Mouse (Mus musculus): ENCODE results near the gene Spata33. TPM values are rescaled to one million over a fixed set of nuclear protein-coding genes. Genes with fewer than 3 reads are reported as not detected.
"Not testable (repeated sequence)": the region's sequence is repeated elsewhere in the genome, so short reads cannot be mapped to it uniquely, and the experiment has no call there.

The Spata33 gene
- total RNA-seq (2015; ENCODE audit: low replicate concordance) (not detected in 2 replicates), total RNA-seq (2017; ENCODE audit: low replicate concordance) (not detected in 2 replicates)

DNA sequence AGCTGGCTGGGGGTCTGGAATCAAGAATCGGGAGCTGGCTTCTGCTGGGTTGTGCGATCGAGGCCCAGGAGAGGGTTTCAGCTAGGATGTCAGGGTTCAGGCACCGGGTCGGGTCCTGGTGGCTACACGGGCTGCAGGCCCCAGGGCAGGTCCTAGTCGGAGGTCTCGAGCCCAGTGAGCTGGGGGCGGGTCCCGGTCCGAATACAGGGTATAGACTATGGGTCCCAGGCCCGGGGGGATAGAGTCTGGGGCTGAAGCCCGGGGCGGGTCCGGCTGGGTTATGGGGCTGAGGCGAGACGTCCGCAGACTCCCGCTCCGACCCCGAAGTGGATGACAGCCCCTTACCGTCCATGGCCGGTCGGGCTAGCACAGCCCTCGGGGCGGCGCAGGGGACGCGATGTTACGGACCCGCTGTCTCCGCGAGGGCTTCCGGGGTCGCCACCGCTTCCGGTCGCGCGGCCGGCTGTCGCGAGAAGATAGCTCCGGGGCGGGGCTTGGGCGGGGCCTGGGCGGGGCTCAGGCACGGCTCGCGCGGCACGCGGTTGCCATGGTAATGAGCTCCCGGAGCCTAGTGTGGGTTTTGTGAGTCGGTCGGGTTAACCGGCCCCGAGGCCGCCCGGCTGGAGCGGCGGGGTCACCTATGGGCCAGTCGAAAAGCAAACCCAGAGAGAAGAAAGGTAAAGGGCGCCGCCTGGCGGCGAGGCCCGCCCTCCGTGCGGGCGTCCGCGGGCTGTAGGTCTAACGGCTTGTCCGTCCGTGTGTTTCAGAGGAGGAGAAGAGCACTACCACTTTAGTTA, at the start of gene Spata33, which contains the start of gene Chmp1a:
TSS of gene Spata33 (plus strand) at position 512 of the 797 bp plus-strand sequence.
TSS of gene Chmp1a (minus strand) at position 443 of the 797 bp plus-strand sequence.
- ATAC-seq (replicated peaks; ENCODE audit: low FRiP score, poor library complexity, severe bottlenecking) = peak; percentile 85

DNA sequence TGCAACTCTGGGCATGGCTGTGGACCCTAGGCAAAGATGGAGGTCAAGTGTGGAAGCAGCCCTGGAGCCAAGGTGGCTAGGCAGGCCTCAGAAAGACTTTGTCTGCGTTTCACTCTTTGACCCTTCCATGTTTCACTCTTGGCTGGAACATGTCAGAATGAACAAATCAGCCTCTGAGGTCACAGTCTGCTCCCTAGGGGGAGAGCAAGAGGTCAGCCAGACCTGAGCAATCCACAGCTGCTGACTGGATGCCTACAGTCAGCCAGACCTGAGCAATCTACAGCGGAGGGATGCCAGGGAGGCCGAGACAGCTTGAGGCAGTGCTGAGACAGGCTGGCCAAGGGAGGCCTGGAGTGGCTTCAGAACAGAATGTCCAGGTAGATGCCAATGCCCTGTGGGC, 31.2 kb upstream of the Spata33 start:
- ATAC-seq (replicated peaks; ENCODE audit: low FRiP score, poor library complexity, severe bottlenecking) = no peak

DNA sequence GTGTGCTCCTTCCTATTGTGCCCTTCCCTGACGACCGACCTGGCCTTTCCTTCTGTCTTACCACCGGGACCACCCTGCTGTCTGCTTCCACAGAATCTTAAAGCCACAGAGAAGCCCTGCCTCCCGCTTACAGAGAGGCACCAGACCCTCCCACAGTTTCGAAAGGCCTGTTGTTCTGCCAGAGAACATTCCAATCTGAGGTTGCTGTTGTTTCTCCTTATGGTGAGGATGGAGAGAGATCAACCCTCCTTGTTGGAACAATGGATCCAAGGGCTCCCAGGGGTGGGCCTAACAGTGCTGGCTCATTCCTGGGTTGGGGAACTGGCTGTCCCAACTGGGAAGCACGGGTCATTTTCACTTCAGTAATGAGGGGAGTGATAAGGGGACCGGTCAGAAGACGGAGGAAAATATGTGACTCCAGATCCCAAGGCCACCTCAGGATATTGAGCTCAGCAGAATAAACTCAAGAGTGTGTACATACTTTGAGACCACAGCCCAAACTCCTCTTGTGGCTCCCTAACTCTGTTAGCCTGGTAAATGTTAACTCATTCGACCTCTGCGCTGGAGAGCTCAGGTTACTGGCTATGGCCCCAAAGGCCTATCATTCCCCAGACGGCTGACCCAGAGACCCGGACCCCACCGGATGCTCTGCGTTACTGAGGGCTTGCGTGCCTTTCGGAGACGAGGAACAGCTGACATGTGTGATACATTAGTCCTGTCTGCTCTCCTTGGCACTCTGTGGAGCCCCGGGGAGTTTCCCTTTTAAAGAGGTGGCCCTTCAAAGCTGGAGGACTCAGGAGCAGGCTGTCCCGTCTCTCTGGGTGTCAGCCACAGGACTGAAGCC, 26.8 kb upstream of the Spata33 start, which contains the start of gene Dpep1:
TSS of gene Dpep1 (plus strand) at position 677 of the 844 bp plus-strand sequence.
- no peak for ATAC-seq (replicated peaks; ENCODE audit: low FRiP score, poor library complexity, severe bottlenecking)

DNA sequence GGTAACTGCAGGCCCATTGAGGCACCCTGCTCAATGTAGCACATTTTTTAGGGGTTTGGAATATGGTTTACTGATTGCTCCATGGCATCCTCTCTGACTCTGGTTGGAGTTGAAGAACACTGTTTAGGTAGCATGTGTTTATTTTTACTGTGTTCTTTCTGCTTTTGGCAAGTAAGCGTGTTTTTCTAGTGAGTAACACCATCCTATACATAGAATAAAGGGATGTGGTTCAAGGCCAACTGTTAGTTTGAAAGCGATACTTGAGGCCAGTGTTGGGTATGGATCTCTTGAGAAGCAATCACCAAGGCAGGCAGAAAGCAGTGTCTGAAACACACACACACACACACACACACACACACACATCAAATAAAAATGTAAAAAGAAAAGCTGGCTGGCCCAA, 24.6 kb upstream of the Spata33 start:
- ATAC-seq (replicated peaks; ENCODE audit: low FRiP score, poor library complexity, severe bottlenecking) = no peak

DNA sequence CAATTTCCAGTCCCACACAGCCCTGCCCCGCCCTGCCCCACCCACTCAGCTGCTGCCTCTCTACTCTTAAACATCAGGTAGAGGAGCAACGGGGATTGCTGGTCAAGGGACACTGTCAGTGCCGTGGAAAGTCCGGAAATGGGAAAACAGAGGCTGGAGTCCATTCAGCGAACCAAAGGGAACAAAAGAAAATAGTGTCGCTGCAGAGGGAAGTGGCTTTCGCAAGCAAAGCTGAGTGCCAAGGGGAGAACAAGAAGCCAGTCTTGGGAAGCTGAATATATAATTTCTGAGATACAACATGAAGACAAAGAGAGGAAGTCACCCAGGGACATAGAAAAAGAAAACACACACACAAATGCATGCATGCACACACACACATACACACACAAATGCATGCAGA, 23.8 kb upstream of the Spata33 start:
- ATAC-seq (replicated peaks; ENCODE audit: low FRiP score, poor library complexity, severe bottlenecking) = no peak

DNA sequence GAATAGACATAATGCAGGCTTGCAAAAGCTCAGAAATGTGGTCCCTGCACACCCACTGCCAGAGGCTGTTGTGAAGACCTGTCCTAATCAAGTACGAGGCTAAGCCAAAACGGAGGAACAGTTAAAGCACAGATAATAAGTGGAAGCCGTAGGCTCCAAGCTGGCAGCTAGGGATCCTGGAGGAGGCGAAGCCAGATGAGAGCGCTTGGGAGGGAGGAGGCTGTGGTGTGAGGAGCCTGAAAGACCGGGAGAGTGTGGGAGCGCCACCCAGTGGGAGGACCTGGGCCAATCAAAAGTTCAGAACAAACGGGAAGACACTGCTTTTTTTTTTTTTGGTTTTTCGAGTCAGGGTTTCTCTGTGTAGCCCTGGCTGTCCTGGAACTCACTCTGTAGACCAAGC, 22.0 kb upstream of the Spata33 start:
- no peak for ATAC-seq (replicated peaks; ENCODE audit: low FRiP score, poor library complexity, severe bottlenecking)

DNA sequence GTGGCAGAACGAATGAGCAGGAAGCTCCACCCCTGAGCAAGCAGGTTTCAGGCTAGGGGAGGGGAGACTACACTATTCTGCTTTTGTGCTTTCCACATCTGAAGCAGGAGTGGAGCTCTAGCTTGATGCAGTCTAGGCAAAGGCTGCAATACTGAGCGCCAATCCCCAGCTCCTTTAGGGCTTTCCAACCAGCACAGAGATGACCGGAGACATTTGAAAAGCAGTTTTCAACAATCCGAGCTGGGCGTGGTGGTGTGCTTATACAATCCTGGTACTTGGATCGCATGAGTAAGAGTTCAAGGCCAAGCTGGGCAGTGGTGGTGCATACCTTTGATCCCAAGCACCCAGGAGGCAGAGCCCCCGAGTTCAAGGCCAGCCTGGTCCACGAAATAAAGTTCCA, 20.7 kb upstream of the Spata33 start:
- no peak for ATAC-seq (replicated peaks; ENCODE audit: low FRiP score, poor library complexity, severe bottlenecking)

DNA sequence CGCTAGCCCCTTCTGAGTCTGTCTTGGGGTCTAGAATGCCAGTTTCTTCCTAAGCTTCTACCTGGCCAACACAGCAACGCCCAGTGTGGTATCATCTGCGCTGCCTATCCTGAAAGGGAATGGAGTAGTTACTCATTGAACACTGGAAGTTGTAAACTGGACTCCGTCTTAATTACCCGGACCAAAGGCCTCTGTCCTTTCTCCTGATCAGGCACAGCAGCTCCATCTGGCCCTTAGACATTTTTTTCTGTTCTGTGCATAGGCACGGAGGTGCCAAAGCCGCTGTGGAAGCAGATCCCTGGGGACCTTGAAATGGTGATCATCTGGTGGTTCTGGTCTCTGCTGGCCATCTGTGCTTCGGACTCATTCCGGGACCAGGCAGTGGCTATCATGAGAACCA, 18.9 kb upstream of the Spata33 start:
- ATAC-seq (replicated peaks; ENCODE audit: low FRiP score, poor library complexity, severe bottlenecking) = no peak

DNA sequence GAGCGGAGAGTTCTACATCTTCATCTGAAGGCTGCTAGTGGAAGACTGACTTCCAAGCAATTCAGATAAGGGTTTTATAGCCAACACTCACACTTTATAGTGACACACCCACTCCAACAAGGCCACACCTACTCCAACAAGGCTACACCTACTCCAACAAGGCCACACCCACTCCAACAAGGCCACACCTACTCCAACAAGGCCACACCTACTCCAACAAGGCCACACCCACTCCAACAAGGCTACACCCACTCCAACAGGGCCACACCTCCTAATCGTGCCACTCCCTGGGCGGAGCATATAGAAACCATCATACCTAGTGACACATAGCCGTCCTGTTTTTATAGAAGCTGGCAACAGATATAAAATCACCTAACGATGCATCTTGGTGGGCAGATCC, 15.6 kb upstream of the Spata33 start:
- 0 out of 2 replicates have a peak, but pooled peaks have one; percentile 43 for ATAC-seq (replicated peaks; ENCODE audit: low FRiP score, poor library complexity, severe bottlenecking)

DNA sequence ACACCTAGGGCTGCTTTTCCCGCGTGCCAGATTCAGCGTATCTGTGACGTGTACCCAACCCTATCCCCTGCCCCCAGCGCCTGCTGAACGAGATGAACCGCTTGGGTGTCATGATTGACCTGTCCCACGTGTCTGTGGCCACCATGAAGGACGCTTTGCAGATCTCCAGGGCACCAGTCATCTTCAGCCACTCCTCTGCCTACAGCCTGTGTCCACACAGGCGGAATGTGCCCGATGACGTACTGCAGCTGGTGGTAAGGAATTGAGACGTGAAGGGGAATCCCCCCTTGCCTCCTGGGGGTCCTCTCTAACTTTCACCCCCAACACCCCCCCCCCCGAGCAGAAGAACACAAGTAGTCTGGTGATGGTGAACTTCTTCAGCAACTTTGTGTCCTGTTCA, 12.8 kb upstream of the Spata33 start:
- no peak for ATAC-seq (replicated peaks; ENCODE audit: low FRiP score, poor library complexity, severe bottlenecking)

DNA sequence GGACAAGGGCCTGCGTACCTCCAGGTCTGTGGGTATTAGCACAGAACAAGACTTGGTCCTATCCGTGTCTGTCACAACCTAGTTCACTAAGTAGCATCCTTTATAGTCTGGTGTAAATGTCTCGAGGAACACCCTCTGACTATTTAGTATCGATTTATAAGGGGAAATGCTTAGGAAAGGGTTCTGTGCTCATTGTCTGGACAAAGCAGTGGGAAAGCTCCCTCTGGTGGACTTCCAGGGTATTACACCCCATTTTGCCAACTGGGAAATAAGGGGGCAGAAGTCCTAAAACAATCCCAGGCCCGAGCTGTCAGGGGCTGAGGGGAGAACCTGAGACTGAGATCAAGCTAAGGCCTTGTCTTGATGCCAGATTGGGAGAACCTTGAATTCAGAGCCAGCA, 10.3 kb upstream of the Spata33 start:
- ATAC-seq (replicated peaks; ENCODE audit: low FRiP score, poor library complexity, severe bottlenecking) = peak; percentile 59

DNA sequence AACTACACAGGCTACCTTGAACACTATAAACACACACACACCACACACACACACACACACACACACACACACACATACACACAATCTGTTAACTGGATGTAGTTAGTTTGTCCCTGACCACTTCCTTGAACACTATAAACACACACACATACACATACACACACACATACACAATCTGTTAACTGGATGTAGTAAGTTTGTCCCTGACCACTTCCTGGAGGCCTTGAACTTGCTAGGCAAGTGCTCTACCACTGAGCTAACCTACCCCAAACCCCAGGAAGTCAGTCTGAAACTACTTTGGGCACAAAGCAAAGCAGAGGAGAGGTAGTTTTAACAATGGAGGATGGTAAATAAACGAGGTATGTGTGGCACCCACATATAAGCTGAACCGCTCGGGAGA, 9.1 kb upstream of the Spata33 start:
- ATAC-seq (replicated peaks; ENCODE audit: low FRiP score, poor library complexity, severe bottlenecking) = no peak

DNA sequence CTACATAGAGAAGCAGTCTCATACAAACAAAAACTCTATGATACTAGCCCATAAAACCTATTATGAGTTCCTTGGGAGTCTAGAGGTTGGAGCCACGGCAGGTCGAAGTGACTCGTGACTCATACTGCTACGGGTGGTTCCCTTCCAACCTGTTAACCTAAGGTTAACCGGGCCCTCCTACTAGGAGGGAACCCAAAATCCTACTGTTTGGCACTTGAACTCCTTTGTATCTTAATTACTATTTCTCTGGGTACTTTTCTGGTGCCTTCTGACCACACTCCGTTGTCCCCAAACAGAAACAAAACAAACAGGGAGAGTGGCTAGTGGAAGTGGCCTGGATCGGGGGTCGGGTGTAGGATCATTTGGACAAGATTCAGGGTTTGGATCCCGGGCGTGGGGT, 756 bp upstream of the Spata33 start:
- ATAC-seq (replicated peaks; ENCODE audit: low FRiP score, poor library complexity, severe bottlenecking) = no peak

DNA sequence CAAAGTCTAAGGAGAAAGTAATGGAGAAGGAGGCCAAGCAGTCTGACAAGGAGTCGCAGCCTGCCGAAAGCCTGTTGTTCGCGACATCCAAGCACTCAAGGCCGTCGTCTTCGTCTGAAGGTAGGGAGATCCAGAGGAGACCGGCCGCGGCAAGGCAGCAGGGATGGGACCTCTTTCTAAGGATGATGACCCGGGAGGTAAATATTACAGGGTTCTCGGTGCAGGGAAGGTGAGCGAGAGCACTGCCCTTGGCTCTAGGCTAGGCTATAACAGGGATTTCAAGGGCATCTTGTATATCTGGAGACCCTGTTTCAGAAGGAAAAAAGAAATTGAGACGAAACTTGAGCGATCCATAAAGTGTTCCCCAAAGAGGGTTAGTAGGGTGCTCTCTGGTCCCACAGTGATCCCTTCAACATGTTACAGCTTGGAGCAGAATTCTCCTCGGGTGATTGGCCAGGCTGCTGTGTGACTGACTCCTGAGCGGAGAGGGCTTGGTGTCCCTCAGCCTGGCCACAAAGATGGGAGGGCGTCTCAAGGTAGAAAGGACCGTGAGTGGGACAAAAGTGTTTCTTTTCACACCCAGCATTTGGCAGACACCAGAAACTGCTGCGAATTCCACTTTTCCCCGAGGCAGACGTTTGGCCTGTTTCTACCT, 613 bp downstream of the Spata33 start:
- peak; percentile 21 for ATAC-seq (replicated peaks; ENCODE audit: low FRiP score, poor library complexity, severe bottlenecking)

DNA sequence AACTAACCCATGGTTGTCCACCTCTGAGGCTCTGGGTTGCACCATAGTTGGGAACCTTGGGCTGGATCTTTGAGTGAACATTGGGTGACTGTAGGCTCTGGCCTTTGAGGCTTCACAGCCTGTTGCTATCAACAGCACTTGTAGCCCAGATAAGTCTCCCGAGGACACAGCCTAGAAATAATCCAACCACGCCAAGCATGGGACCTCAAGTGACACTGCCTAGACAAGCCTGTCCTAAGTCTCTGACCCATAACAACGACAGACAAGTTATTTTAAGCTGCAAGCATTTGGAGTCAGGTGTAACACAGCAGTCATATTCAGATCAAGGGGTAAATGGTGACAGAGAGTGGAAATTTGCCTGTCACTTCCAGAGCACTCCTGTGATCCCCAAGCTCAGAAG, 2.8 kb downstream of the Spata33 start:
- no peak for ATAC-seq (replicated peaks; ENCODE audit: low FRiP score, poor library complexity, severe bottlenecking)

DNA sequence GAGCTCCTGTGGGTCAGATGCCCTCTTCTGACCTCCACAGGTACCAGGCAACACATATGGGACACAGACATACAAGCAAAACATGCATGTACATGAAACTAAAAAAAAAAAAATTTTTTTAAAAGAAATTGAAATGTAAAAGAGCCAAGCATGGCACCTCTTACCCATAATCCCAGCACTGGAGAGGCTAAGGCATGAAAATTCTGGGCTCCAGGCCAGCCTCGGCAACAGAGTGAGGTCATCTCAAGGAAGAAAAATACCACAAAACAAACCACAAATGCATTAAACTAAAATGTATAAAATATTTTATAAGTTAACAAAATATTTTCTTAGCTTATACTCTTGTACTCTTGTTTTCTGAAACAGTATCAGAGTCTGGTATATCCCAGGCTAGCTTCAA, 8.3 kb downstream of the Spata33 start:
- ATAC-seq (replicated peaks; ENCODE audit: low FRiP score, poor library complexity, severe bottlenecking) = no peak

DNA sequence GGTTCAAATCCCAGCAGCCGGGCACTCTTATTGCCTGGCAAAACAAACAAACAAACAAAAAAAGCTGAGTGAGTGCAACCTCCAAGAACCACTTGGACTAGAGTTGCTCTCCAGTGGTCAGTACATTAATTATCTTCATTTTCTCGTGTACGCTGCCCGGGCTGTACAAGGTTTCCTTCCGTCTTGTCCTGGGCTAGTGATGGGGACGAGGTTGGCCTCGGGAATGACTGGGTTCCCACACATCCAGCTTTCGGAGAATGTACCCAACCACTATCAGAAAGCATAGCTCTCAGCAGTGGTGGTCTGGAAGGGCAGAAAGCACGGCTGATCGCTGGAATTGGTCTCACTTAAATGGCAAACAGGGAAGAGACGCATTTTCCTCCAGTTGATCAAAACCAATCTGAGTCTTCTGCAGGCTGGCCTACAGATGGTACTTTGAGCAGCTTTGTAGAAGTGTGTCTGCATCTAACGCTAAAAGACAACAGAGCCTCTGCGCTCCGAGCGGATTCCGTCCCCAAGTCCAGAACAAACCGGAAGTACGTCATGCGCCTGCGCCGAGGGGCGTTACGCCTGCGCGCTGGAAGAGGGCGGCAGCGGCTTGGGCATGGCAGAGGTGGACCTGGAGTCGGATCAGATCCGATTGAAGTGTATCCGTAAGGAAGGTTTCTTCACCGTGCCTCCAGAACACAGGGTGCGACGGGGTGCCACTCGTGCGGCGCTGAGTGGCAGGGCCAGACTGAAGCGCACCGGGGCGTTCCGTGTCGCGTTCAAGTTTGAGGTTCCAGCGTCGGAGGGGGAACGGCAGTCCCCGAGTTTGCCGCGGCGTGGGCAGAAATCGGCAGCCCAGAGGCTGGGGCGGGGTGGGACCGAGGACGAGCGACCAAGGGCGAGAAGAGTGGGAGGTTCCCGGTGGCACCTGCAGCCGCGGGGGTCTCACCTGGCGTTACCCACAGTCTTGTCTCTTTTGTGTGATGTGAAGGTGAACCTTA, 11.9 kb downstream of the Spata33 start, which contains the start of gene Cdk10:
TSS of gene Cdk10 (plus strand) at position 565 of the 989 bp plus-strand sequence.
- ATAC-seq (replicated peaks; ENCODE audit: low FRiP score, poor library complexity, severe bottlenecking) = peak; percentile 98

DNA sequence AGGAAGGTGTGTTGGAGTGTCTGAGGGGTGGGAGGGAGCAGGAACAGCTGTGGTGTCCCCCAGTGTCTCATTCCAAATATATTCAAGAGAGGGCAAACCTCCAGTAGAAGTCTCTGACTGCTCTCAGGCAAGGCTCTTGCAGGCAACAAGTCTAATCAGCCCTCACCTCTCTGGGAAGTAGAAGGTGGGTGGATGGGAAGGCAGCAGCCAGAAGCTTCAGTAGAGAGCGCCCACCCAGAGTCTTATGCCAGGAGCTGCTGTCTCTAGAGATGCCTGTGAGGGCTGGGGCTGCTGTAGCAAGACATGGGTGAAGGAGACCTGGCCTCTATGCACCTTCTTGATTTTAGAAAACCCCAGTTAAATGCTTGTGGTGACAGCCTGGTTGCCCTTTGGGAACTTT, 15.8 kb downstream of the Spata33 start:
- ATAC-seq (replicated peaks; ENCODE audit: low FRiP score, poor library complexity, severe bottlenecking) = no peak

DNA sequence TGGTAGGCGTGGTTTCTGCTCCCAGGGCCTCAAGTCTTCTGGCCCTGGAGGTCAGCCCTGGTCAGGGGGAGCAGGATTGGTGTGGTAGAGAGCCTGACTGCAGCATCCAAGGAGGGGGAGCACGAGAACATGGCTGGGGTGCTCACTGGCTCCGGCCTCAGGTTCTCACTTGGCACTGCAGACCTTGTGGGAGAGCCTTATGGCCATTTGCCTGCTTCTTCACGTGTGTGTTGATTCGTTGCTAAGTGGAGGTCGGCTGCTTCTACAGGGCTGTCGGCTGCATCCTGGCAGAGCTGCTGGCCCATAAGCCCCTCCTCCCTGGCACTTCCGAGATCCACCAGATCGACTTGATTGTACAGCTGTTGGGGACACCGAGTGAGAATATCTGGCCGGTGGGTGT, 17.7 kb downstream of the Spata33 start:
- ATAC-seq (replicated peaks; ENCODE audit: low FRiP score, poor library complexity, severe bottlenecking) = not testable (repeated sequence)

Data from erythroblast, adult 5-6 weeks (primary cell).